Mouse (Mus musculus) layer of hippocampus, adult 18-20 months (tissue): ENCODE results near the gene Cmtm8. TPM values are rescaled to one million over a fixed set of nuclear protein-coding genes. Genes with fewer than 3 reads are reported as not detected.

Experiments used
- DNase-seq, 2 experiments: peaks; one replicate each; pipeline ENCODE4 v3.0.0; 2022; ENCODE audit warnings: low spot score in 2 of 2
- total RNA-seq, 2 experiments: library from RNA; stranded (reverse); gene quantifications; 2 replicates each; pipeline ENCODE4 v1.2.3; 2021

Cmtm8 gene
- total RNA-seq, 2 experiments from 2014 or later, result 1.3 to 2.5 TPM

- no peak for DNase-seq
Measured at GRCm38 (mm10) chr9:114758801-114759200, 85.2 kb downstream of the Cmtm8 start.

- no peak for DNase-seq
Measured at GRCm38 (mm10) chr9:114758272-114758671, 85.7 kb downstream of the Cmtm8 start.

- peak; percentile 85 to 90 for DNase-seq
Measured at GRCm38 (mm10) chr9:114752863-114753484, 91.0 kb downstream of the Cmtm8 start.

- DNase-seq, result no peak
Measured at GRCm38 (mm10) chr9:114752311-114752710, 91.6 kb downstream of the Cmtm8 start.

GRCm38 (mm10) chr9:114751582-114751981 is 92.4 kb downstream of the Cmtm8 start:
- DNase-seq, result no peak

- no peak for DNase-seq
Measured at GRCm38 (mm10) chr9:114747466-114747865, 96.5 kb downstream of the Cmtm8 start.

- DNase-seq, result peak in 1 of 2 experiments; percentile 59
Measured at GRCm38 (mm10) chr9:114747012-114747411, 96.9 kb downstream of the Cmtm8 start.

- no peak for DNase-seq
Measured at GRCm38 (mm10) chr9:114745654-114746053, 98.3 kb downstream of the Cmtm8 start.

- peak in 1 of 2 experiments; percentile 44 for DNase-seq
Measured at GRCm38 (mm10) chr9:114745163-114745562, 98.8 kb downstream of the Cmtm8 start.

- no peak for DNase-seq
Measured at GRCm38 (mm10) chr9:114742731-114743130, 101.2 kb downstream of the Cmtm8 start.

GRCm38 (mm10) chr9:114740336-114740735 is 103.6 kb downstream of the Cmtm8 start:
- no peak for DNase-seq

Other genes with a start within 250 kb of the Cmtm8 start
- 10 to 100 TPM; 50.5 to 54.1 TPM for gene Cnot10, start 204.0 kb downstream of the Cmtm8 start, total RNA-seq
- gene Dync1li1, start 155.4 kb downstream of the Cmtm8 start, total RNA-seq, result 10 to 100 TPM; 97.0 to 99.2 TPM
- gene Cmtm6, start 113.0 kb downstream of the Cmtm8 start, total RNA-seq, result 10 to 100 TPM; 20.4 to 21.1 TPM
- gene Cmtm7, start 62.3 kb downstream of the Cmtm8 start, total RNA-seq, result 1 to 10 TPM; 4.2 to 5.6 TPM
- gene Gpd1l, start 89.8 kb upstream of the Cmtm8 start, total RNA-seq, result 10 to 100 TPM; 82.4 to 82.5 TPM
- gene Osbpl10, start 134.4 kb upstream of the Cmtm8 start, total RNA-seq, result 10 to 100 TPM; 20.9 to 22.5 TPM
- 10 to 100 TPM; 15.7 to 34.6 TPM for gene Rps27rt, start 138.6 kb upstream of the Cmtm8 start, total RNA-seq